Mouse (Mus musculus) kidney, adult 2 months (tissue): ENCODE measurements at regions not wholly inside any gene's neighbourhood (a gene's known extent, or its start where the extent isn't known, plus 50 kb on each side); places are given as distances from the start of the nearest gene placed in this dataset.
A peak's percentile ranks its signal among the peaks of the same experiment; 100 is the strongest.

ENCODE experiments used
- DNase-seq: peaks from one replicate; pipeline ENCODE4 v3.0.0; 2021
- H3K27ac ChIP-seq: fragments of 200-500 bp; 2 replicates; pipeline ENCODE4 v1.5.1; 2012; ENCODE audit warnings: low read depth, low read length, control low read depth, inconsistent platforms; ENCODE audit not compliant: insufficient read depth
- H3K27me3 ChIP-seq: fragments of 200-500 bp; replicated peaks from 2 replicates; pipeline ENCODE4 v1.6.1; 2012; ENCODE audit warnings: mild to moderate bottlenecking, moderate library complexity, low read length, inconsistent platforms; ENCODE audit not compliant: control insufficient read depth, insufficient read depth
- H3K36me3 ChIP-seq: fragments of 200-500 bp; 2 replicates; pipeline ENCODE4 v1.6.1; 2012; ENCODE audit warnings: mild to moderate bottlenecking, moderate library complexity, low read length, inconsistent platforms; ENCODE audit not compliant: control insufficient read depth, insufficient read depth
- H3K4me1 ChIP-seq: fragments of 200-500 bp; 2 replicates; pipeline ENCODE4 v1.6.1; 2011; ENCODE audit warnings: low read length; ENCODE audit not compliant: control insufficient read depth, insufficient read depth
- H3K4me3 ChIP-seq: fragments of 200-500 bp; 2 replicates; pipeline ENCODE4 v1.5.1; 2011; ENCODE audit warnings: mild to moderate bottlenecking, low read depth, low read length, control low read depth; ENCODE audit not compliant: insufficient read depth
- CTCF ChIP-seq: fragments of 200-500 bp; conservative IDR thresholded peaks from 2 replicates; pipeline ENCODE4 v1.5.1; 2011; ENCODE audit warnings: low read depth, mild to moderate bottlenecking, control low read depth, low read length, moderate library complexity, mixed read lengths; ENCODE audit not compliant: insufficient read depth, insufficient read length
- POLR2A ChIP-seq: fragments of 200-500 bp; IDR thresholded peaks from one replicate; pipeline ENCODE4 v1.6.1; 2011; ENCODE audit warnings: low read depth, low read length, control low read depth
- WGBS: fragments of 180-500 bp; shearing (Covaris S2); methylation state at CpG from one replicate; pipeline ENCODE4 v1.1.7; 2018; 5-methylcytosine and 5-hydroxymethylcytosine counted together

- DNase-seq = peak; percentile 82
- no peak for TF ChIP-seq CTCF
- TF ChIP-seq POLR2A = no peak
- 33% methylated on average over 9 of the region's 9 CpGs for WGBS
Observed at GRCm38 (mm10) chr1:193625101-193625956, 255.2 kb upstream of the Camk1g start.

GRCm38 (mm10) chr1:193623571-193623970, 253.5 kb upstream of the Camk1g start:
- TF ChIP-seq CTCF (no peak), POLR2A (no peak)
- H3K27ac ChIP-seq = no peak overlapping the region
- no peaks in the 10 kb centered on the region for H3K27me3 ChIP-seq
- peaks cover 10% of the 10 kb centered on the region for H3K4me1 ChIP-seq
- WGBS = 64% methylated on average over 3 of the region's 3 CpGs
- no peak overlapping the region for H3K4me3 ChIP-seq
- H3K36me3 ChIP-seq = no peaks in the 10 kb centered on the region
- DNase-seq = peak; percentile 58

More at GRCm38 (mm10) chr1:193625101-193625956, 255.2 kb upstream of the Camk1g start:
- peaks cover 10% of the 10 kb centered on the region for H3K4me1 ChIP-seq
- no peak overlapping the region for H3K27ac ChIP-seq
- H3K27me3 ChIP-seq = no peaks in the 10 kb centered on the region
- no peaks in the 10 kb centered on the region for H3K36me3 ChIP-seq
- no peak overlapping the region for H3K4me3 ChIP-seq

GRCm38 (mm10) chr1:193618250-193618649, 248.2 kb upstream of the Camk1g start:
- H3K27me3 ChIP-seq = no peaks in the 10 kb centered on the region
- H3K27ac ChIP-seq = no peak overlapping the region
- 29% methylated on average over 8 of the region's 8 CpGs for WGBS
- DNase-seq = no peak
- no peak overlapping the region for H3K4me3 ChIP-seq
- no peaks in the 10 kb centered on the region for H3K36me3 ChIP-seq
- TF ChIP-seq POLR2A = no peak
- no peak for TF ChIP-seq CTCF
- H3K4me1 ChIP-seq = no peaks in the 10 kb centered on the region

GRCm38 (mm10) chr1:193610471-193610870, 240.4 kb upstream of the Camk1g start:
- 61% methylated on average over 4 of the region's 4 CpGs for WGBS
- TF ChIP-seq CTCF (no peak), POLR2A (no peak)
- H3K4me1 ChIP-seq = no peaks in the 10 kb centered on the region
- no peak for DNase-seq
- H3K27me3 ChIP-seq = no peaks in the 10 kb centered on the region
- H3K4me3 ChIP-seq = no peak overlapping the region
- no peaks in the 10 kb centered on the region for H3K36me3 ChIP-seq
- no peak overlapping the region for H3K27ac ChIP-seq

GRCm38 (mm10) chr1:193599895-193600294, 229.8 kb upstream of the Camk1g start:
- 79% methylated on average over 4 of the region's 4 CpGs for WGBS
- DNase-seq = no peak
- TF ChIP-seq CTCF (no peak), POLR2A (no peak)
- H3K4me3 ChIP-seq = no peak overlapping the region
- H3K27me3 ChIP-seq = no peaks in the 10 kb centered on the region
- no peaks in the 10 kb centered on the region for H3K4me1 ChIP-seq
- H3K27ac ChIP-seq = no peak overlapping the region
- no peaks in the 10 kb centered on the region for H3K36me3 ChIP-seq

GRCm38 (mm10) chr1:193599163-193599562, 229.1 kb upstream of the Camk1g start:
- 53% methylated on average over 1 of the region's 1 CpGs for WGBS

GRCm38 (mm10) chr1:193590301-193590829, 220.3 kb upstream of the Camk1g start:
- 60% methylated on average over 5 of the region's 5 CpGs for WGBS

More at GRCm38 (mm10) chr1:193599163-193599562, 229.1 kb upstream of the Camk1g start:
- Histone ChIP-seq H3K27ac (no peak overlapping the region), H3K36me3 (no peaks in the 10 kb centered on the region), H3K4me3 (no peak overlapping the region), H3K4me1 (no peaks in the 10 kb centered on the region), H3K27me3 (no peaks in the 10 kb centered on the region)
- TF ChIP-seq POLR2A = no peak
- peak; percentile 62 for TF ChIP-seq CTCF
- DNase-seq = no peak

More at GRCm38 (mm10) chr1:193590301-193590829, 220.3 kb upstream of the Camk1g start:
- Histone ChIP-seq H3K27ac (no peak overlapping the region), H3K4me3 (no peak overlapping the region), H3K27me3 (no peaks in the 10 kb centered on the region), H3K4me1 (no peaks in the 10 kb centered on the region), H3K36me3 (no peaks in the 10 kb centered on the region)
- no peak for DNase-seq
- TF ChIP-seq POLR2A (no peak), CTCF (no peak)
